Mouse (Mus musculus): ENCODE data around the gene Gm6034. TPM values are rescaled to one million over a fixed set of nuclear protein-coding genes. Genes with fewer than 3 reads are reported as not detected.
"Not testable (repeated sequence)": the region's sequence is repeated elsewhere in the genome, so short reads cannot be mapped to it uniquely, and the experiment has no call there.

Gene Gm6034
- total and polyA plus RNA-seq, 3 experiments, result 0.42 to 2.1 (median 1.1) TPM

DNA sequence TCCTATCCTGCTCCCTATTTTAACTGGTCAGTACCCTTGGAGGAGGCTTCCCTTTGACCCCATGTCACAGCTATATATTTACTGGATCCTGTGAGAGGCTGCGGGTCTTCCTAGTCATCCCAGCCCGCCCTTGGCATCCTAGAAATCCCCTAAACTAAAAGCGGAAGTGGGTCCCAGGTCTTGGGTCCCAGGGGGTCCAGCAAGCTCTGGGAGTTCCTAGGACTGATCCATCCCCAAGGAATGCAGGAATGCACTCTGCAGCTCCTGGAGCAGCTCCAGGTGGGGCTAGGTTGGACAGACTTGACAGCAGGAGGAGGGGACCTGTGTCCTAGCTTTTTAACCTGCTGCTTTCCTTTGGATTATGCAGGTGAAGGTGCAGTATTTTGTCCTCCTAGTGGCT lies 51.2 kb downstream of the Gm6034 start:
- no peaks in the 10 kb centered on the region for H3K4me1 ChIP-seq (ENCODE audit: control insufficient read depth in 1 of 2, insufficient read depth in 2 of 2)
- no peak for DNase-seq (ENCODE audit: extremely low read depth)
- H3K9ac ChIP-seq (ENCODE audit: insufficient read depth, low read depth), result no peak overlapping the region
- no peaks in the 10 kb centered on the region for H3K79me2 ChIP-seq (replicated peaks; ENCODE audit: control insufficient read depth, extremely low read depth, insufficient read depth, poor library complexity, severe bottlenecking)
- H3K27ac ChIP-seq (ENCODE audit: insufficient read depth, low read depth), result no peak overlapping the region
- in situ Hi-C loops (cut with MboI; ENCODE audit: low pct_ligation_motif_present, low pct_unique_long_range_greater_than_20kb, low sequenced_read_pairs), result loop anchor here (10.0 kb wide), 1 partner anchor 61 kb away; no protein-coding TSS in a partner anchor
- no peak overlapping the region for H3K4me3 ChIP-seq (replicated peaks in 1 of 3; ENCODE audit: low read depth in 2 of 3, low read length in 2 of 3, poor library complexity in 1 of 3)
- TF ChIP-seq MEF2A (IDR thresholded peaks at IDR 0.05; ENCODE audit: borderline replicate concordance, low read depth, low read length) (no peak), MXI1 (IDR thresholded peaks at IDR 0.05; ENCODE audit: low read depth, low read length) (no peak), MYC (IDR thresholded peaks at IDR 0.05; ENCODE audit: low read depth, low read length) (no peak), SIN3A (IDR thresholded peaks at IDR 0.05; ENCODE audit: low read length) (no peak), MAX (IDR thresholded peaks at IDR 0.05; ENCODE audit: low read length) (no peak), MAZ (IDR thresholded peaks at IDR 0.05; ENCODE audit: low read depth, low read length) (no peak), HCFC1 (IDR thresholded peaks at IDR 0.05; ENCODE audit: low read depth, low read length) (no peak), IRF4 (IDR thresholded peaks at IDR 0.05; ENCODE audit: low read depth, low read length) (no peak), RCOR1 (conservative IDR thresholded peaks at IDR 0.05; ENCODE audit: low read depth, low read length) (no peak), POLR2AphosphoS2 (IDR thresholded peaks at IDR 0.05; ENCODE audit: low read depth, low read length) (no peak), UBTF (IDR thresholded peaks at IDR 0.05; ENCODE audit: low read depth, low read length) (no peak), ELF1 (IDR thresholded peaks at IDR 0.05; ENCODE audit: low read depth, low read length) (no peak), JUND (conservative IDR thresholded peaks at IDR 0.05; ENCODE audit: low read depth, low read length) (no peak), ZNF384 (IDR thresholded peaks at IDR 0.05; ENCODE audit: low read depth, low read length) (no peak), ZKSCAN1 (IDR thresholded peaks at IDR 0.05; ENCODE audit: borderline replicate concordance, low read depth, low read length) (no peak), KAT2A (IDR thresholded peaks at IDR 0.05; ENCODE audit: insufficient replicate concordance, low read length) (no peak), CHD2 (IDR thresholded peaks at IDR 0.05; ENCODE audit: low read length) (no peak), RAD21 (IDR thresholded peaks at IDR 0.05; ENCODE audit: low read depth, low read length) (no peak), CTCF (conservative IDR thresholded peaks at IDR 0.05 in 1 of 2, IDR thresholded peaks at IDR 0.05 in 1 of 2; ENCODE audit: low read depth in 2 of 2, low read length in 2 of 2) (no peak), POLR2A (IDR thresholded peaks at IDR 0.05; ENCODE audit: low read depth, low read length) (no peak)
- H3K9me3 ChIP-seq (replicated peaks; ENCODE audit: low read length), result no peaks in the 10 kb centered on the region
- no peaks in the 10 kb centered on the region for H3K27me3 ChIP-seq (replicated peaks)
- no peak overlapping the region for H3K4me2 ChIP-seq (ENCODE audit: insufficient read depth, low read depth, poor library complexity, severe bottlenecking)
- dilution Hi-C loops (cut with MboI; ENCODE audit: extremely low pct_ligation_motif_present, extremely low pct_unique_long_range_greater_than_20kb, low sequenced_read_pairs), result no loop called here
- no peaks in the 10 kb centered on the region for H3K36me3 ChIP-seq (replicated peaks in 1 of 2; ENCODE audit: control insufficient read depth in 1 of 2, insufficient read depth in 1 of 2, low read length in 1 of 2)

DNA sequence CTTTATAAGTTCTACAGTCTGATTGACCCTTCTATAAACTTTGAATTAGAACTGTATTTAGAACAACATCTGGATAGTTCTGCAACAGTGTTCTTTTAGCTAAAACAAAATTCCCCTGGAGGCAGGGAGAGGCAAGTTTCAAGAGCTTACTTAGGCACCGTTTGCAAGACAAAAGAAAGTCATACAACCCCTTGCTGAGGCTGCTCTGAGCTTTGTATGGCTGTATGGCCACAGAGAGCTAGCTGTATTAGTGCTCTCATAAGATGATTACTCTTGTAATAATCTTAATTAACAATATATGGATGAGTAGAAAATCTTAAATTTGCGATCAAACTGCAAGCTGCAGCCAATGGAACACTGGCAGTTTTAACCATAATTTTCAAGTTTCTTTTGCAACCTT lies 56.8 kb downstream of the Gm6034 start:
- H3K9me3 ChIP-seq (replicated peaks; ENCODE audit: low read length); DNase-seq (ENCODE audit: extremely low read depth); H3K27ac ChIP-seq (ENCODE audit: insufficient read depth, low read depth); H3K4me2 ChIP-seq (ENCODE audit: insufficient read depth, low read depth, poor library complexity, severe bottlenecking); dilution Hi-C loops (cut with MboI; ENCODE audit: extremely low pct_ligation_motif_present, extremely low pct_unique_long_range_greater_than_20kb, low sequenced_read_pairs); H3K36me3 ChIP-seq (replicated peaks in 1 of 2; ENCODE audit: control insufficient read depth in 1 of 2, insufficient read depth in 1 of 2, low read length in 1 of 2); H3K4me3 ChIP-seq (replicated peaks in 1 of 3; ENCODE audit: low read depth in 2 of 3, low read length in 2 of 3, poor library complexity in 1 of 3); H3K9ac ChIP-seq (ENCODE audit: insufficient read depth, low read depth); H3K79me2 ChIP-seq (replicated peaks; ENCODE audit: control insufficient read depth, extremely low read depth, insufficient read depth, poor library complexity, severe bottlenecking); H3K27me3 ChIP-seq (replicated peaks); H3K4me1 ChIP-seq (ENCODE audit: control insufficient read depth in 1 of 2, insufficient read depth in 2 of 2): not testable (repeated sequence)
- in situ Hi-C loops (cut with MboI; ENCODE audit: low pct_ligation_motif_present, low pct_unique_long_range_greater_than_20kb, low sequenced_read_pairs), result loop anchor here (10.0 kb wide), 1 partner anchor 55 kb away; no protein-coding TSS in a partner anchor

DNA sequence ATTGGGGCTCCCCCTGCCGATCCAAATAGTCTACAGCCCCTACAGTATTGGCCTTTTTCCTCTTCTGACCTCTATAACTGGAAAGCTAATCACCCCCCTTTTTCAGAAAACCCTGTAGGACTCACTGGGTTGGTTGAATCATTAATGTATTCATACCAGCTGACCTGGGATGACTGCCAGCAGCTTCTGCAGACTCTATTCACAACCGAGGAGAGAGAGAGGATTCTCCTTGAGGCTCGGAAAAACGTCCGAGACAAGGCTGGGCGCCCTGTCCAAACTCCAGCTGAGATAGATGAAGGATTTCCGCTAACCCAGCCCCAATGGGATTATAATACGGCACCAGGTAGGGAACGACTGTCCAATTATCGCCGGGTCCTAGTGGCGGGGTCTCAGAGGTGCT lies 59.3 kb downstream of the Gm6034 start:
- H3K27me3 ChIP-seq (replicated peaks); H3K36me3 ChIP-seq (replicated peaks in 1 of 2; ENCODE audit: control insufficient read depth in 1 of 2, insufficient read depth in 1 of 2, low read length in 1 of 2); dilution Hi-C loops (cut with MboI; ENCODE audit: extremely low pct_ligation_motif_present, extremely low pct_unique_long_range_greater_than_20kb, low sequenced_read_pairs); in situ Hi-C loops (cut with MboI; ENCODE audit: low pct_ligation_motif_present, low pct_unique_long_range_greater_than_20kb, low sequenced_read_pairs); H3K4me3 ChIP-seq (replicated peaks in 1 of 3; ENCODE audit: low read depth in 2 of 3, low read length in 2 of 3, poor library complexity in 1 of 3); H3K79me2 ChIP-seq (replicated peaks; ENCODE audit: control insufficient read depth, extremely low read depth, insufficient read depth, poor library complexity, severe bottlenecking); H3K4me1 ChIP-seq (ENCODE audit: control insufficient read depth in 1 of 2, insufficient read depth in 2 of 2); H3K9me3 ChIP-seq (replicated peaks; ENCODE audit: low read length); H3K9ac ChIP-seq (ENCODE audit: insufficient read depth, low read depth); H3K27ac ChIP-seq (ENCODE audit: insufficient read depth, low read depth); DNase-seq (ENCODE audit: extremely low read depth); H3K4me2 ChIP-seq (ENCODE audit: insufficient read depth, low read depth, poor library complexity, severe bottlenecking): not testable (repeated sequence)
